In genomic region chr3:138489327-138490033, GRCm38 (mm10) we compare ENCODE assay signal across 8 mouse cellular contexts. TPM values are rescaled to one million over a fixed set of nuclear protein-coding genes. Genes with fewer than 3 reads are reported as not detected.
DNase-seq lines count a peak whose midpoint lies in the region; ATAC-seq lines count a peak whose summit lies in the region.

TSS of gene Metap1 (minus strand) at chr3:138489515.

- no peaks in the 10 kb centered on the region for H3K9me3 ChIP-seq in hindbrain, embryonic 11.5 days (ENCODE audit: control insufficient read depth, low read length)

- H3K4me1 ChIP-seq in hindbrain, embryonic 11.5 days (replicated peaks; ENCODE audit: control insufficient read depth, insufficient read depth, low read length): no peaks in the 10 kb centered on the region

- ATAC-seq in hindbrain, embryonic 11.5 days (ENCODE audit: low FRiP score): peak; percentile 99

- peak within 1 kb of the TSS; percentile 84 for H3K9ac ChIP-seq in hindbrain, embryonic 11.5 days (ENCODE audit: low read depth, low read length)

- H3K27ac ChIP-seq in hindbrain, embryonic 11.5 days (ENCODE audit: low read depth, low read length): peak within 1 kb of the TSS; percentile 79

- H3K27me3 ChIP-seq in hindbrain, embryonic 11.5 days (ENCODE audit: control insufficient read depth, insufficient read depth, low read length): no peaks in the 10 kb centered on the region

- H3K4me3 ChIP-seq in hindbrain, embryonic 11.5 days (ENCODE audit: low read depth, low read length): peak within 1 kb of the TSS; percentile 91

- WGBS in hindbrain, embryonic 11.5 days: 2% methylated on average over 56 of the region's 65 CpGs

- peak within 1 kb of the TSS; percentile 41 for H3K4me2 ChIP-seq in hindbrain, embryonic 11.5 days (replicated peaks; ENCODE audit: low read depth, low read length)

- no peaks in the 10 kb centered on the region; the same call in 1 of the 2 replicates for H3K36me3 ChIP-seq in hindbrain, embryonic 11.5 days (ENCODE audit: control insufficient read depth, insufficient read depth, low read length)

- peak; percentile 93 for DNase-seq in MN1 (ENCODE audit: low spot score)
- peak; percentile 93 for DNase-seq in cerebellum, adult 9-10 months
- peak; percentile 85 to 93 for DNase-seq in frontal cortex, adult 2 months (ENCODE audit: extremely low spot score in 1 of 2, low spot score in 1 of 2)
- DNase-seq in hindbrain, embryonic 11.5 days (ENCODE audit: low spot score): peak; percentile 97
- peak; percentile 96 to 98 for DNase-seq in layer of hippocampus, postnatal 10 days (ENCODE audit: low spot score in 2 of 2)
- DNase-seq in lung, postnatal 10 days: peak; percentile 95
- DNase-seq in ovary, postnatal 36 days (ENCODE audit: low spot score): peak; percentile 99
- peak; percentile 98 for DNase-seq in thymus, postnatal 25 days

RNA-seq across cellular contexts. Expression of gene Metap1, which starts in this region (rescaled TPM):
- 37.9 and 40.1 TPM in 2 replicates for polyA plus RNA-seq in frontal cortex, adult 2 months (2012; rRNA removed)
- 60.3 and 64.6 TPM in 2 replicates for polyA plus RNA-seq in hindbrain, embryonic 11.5 days (2014; fragmentation: Nextera tagmentation; extraction: Ambion mirVana)
- 10 to 100 TPM; 51.7 to 54.1 TPM for total RNA-seq in layer of hippocampus, postnatal 10 days (2021)

Comparison
In these comparisons a context has a peak if more than half of its experiments do, and no peak if none do; other contexts are left out.
1. Peak in every context shown above with its lines: DNase-seq, ATAC-seq, H3K4me3 ChIP-seq and H3K27ac ChIP-seq.